Mouse (Mus musculus) heart, adult 2 months (tissue): Measurements from ENCODE around the gene Hoxa11. TPM values are rescaled to one million over a fixed set of nuclear protein-coding genes. Genes with fewer than 3 reads are reported as not detected.

Source experiments
- DNase-seq, 2 experiments: peaks; one replicate each; pipeline ENCODE4 v3.0.0; 2021
- H3K27ac ChIP-seq: fragments of 200-600 bp; 2 replicates; pipeline ENCODE4 v1.8.1; 2022
- H3K27me3 ChIP-seq: fragments of 200-500 bp; 2 replicates; pipeline ENCODE4 v1.6.1; 2012; ENCODE audit warnings: mild to moderate bottlenecking, low read length, inconsistent platforms, mixed read lengths; ENCODE audit not compliant: control insufficient read depth, insufficient read depth
- H3K36me3 ChIP-seq: fragments of 200-500 bp; 2 replicates; pipeline ENCODE4 v1.6.1; 2012; ENCODE audit warnings: low read length, inconsistent platforms; ENCODE audit not compliant: control insufficient read depth, insufficient read depth
- H3K4me1 ChIP-seq: fragments of 200-500 bp; 2 replicates; pipeline ENCODE4 v1.6.1; 2011; ENCODE audit warnings: low read length; ENCODE audit not compliant: control insufficient read depth, insufficient read depth
- H3K4me3 ChIP-seq: fragments of 200-600 bp; 2 replicates; pipeline ENCODE4 v1.8.1; 2022
- H3K79me2 ChIP-seq: fragments of 200-500 bp; replicated peaks from 2 replicates; pipeline ENCODE4 v1.6.1; 2012; ENCODE audit warnings: mild to moderate bottlenecking, inconsistent platforms, low read length, moderate library complexity, mixed read lengths; ENCODE audit not compliant: control insufficient read depth, insufficient read depth
- H3K9ac ChIP-seq: fragments of 200-500 bp; 2 replicates; pipeline ENCODE4 v1.6.1; 2012; ENCODE audit warnings: low read depth, mild to moderate bottlenecking, control low read depth, inconsistent platforms, low read length, mixed read lengths
- CTCF ChIP-seq: fragments of 200-600 bp; IDR thresholded peaks from 2 replicates; pipeline ENCODE4 v1.8.1; 2022; ENCODE audit warnings: antibody characterized with exemption, mild to moderate bottlenecking, moderate library complexity
- EP300 ChIP-seq: fragments of 200-500 bp; IDR thresholded peaks from 2 replicates; pipeline ENCODE4 v1.6.1; 2011; ENCODE audit warnings: low read depth, low read length, control low read depth; ENCODE audit not compliant: insufficient read depth
- POLR2A ChIP-seq: fragments of 200-500 bp; IDR thresholded peaks from 2 replicates; pipeline ENCODE4 v1.6.1; 2011; ENCODE audit warnings: mild to moderate bottlenecking, low read depth, low read length, control low read depth; ENCODE audit not compliant: insufficient read depth
- WGBS: fragments of 180-500 bp; shearing (Covaris S2); methylation state at CpG from one replicate; pipeline ENCODE4 v1.1.7; 2018; 5-methylcytosine and 5-hydroxymethylcytosine counted together
- intact Hi-C: fragments of 180-260 bp; cut with DNase I; formaldehyde crosslinking; loops from one replicate; pipeline ENCODE4 v1.15.1; 2025
- polyA plus RNA-seq: library from polyadenylated mRNA; depleted of rRNA; stranded (reverse); fragments of >200 nt; gene quantifications from 2 replicates; pipeline ENCODE4 v1.2.3, GENCODE M21; 2012
- total RNA-seq, 2 experiments: library from RNA; stranded (reverse); gene quantifications; 2 replicates each; pipeline ENCODE4 v1.2.3; 2021

Hoxa11 gene
- total and polyA plus RNA-seq, 3 experiments = not detected

GRCm38 (mm10) chr6:52205221-52205620, 40.4 kb downstream of the Hoxa11 start:
- H3K4me1 ChIP-seq = no peaks in the 10 kb centered on the region
- TF ChIP-seq POLR2A (no peak), EP300 (no peak), CTCF (no peak)
- no peaks in the 10 kb centered on the region for H3K36me3 ChIP-seq
- no peak overlapping the region for H3K27ac ChIP-seq
- 18% methylated on average over 14 of the region's 14 CpGs for WGBS
- H3K9ac ChIP-seq = no peak overlapping the region
- intact Hi-C loops = no loop called here
- H3K27me3 ChIP-seq = peaks cover 44% of the 10 kb centered on the region
- DNase-seq = no peak
- no peak overlapping the region for H3K4me3 ChIP-seq
- H3K79me2 ChIP-seq = no peaks in the 10 kb centered on the region

GRCm38 (mm10) chr6:52204050-52204752, 41.4 kb downstream of the Hoxa11 start, which contains the start of gene Hoxa5:
TSS of gene Hoxa5 (minus strand) at chr6:52204587.
- no peak for TF ChIP-seq EP300
- TF ChIP-seq POLR2A = peak; percentile 50; the same call in 1 of the 2 replicates
- TF ChIP-seq CTCF = peak; percentile 80
- Histone ChIP-seq H3K9ac (peak within 1 kb of the TSS; percentile 63), H3K79me2 (no peaks in the 10 kb centered on the region), H3K27ac (peak within 1 kb of the TSS; percentile 56), H3K27me3 (peaks cover 40% of the 10 kb centered on the region), H3K4me1 (no peaks in the 10 kb centered on the region), H3K36me3 (no peaks in the 10 kb centered on the region), H3K4me3 (peak within 1 kb of the TSS; percentile 53)
- WGBS = 6% methylated on average over 65 of the region's 65 CpGs
- intact Hi-C loops = no loop called here
- peak; percentile 63 to 73 for DNase-seq

- H3K27me3 ChIP-seq = peaks cover 35% of the 10 kb centered on the region
- WGBS = 7% methylated on average over 46 of the region's 46 CpGs
- H3K9ac ChIP-seq = peak overlapping the region; percentile 63
- H3K79me2 ChIP-seq = no peaks in the 10 kb centered on the region
- TF ChIP-seq EP300 (no peak), POLR2A (no peak), CTCF (no peak)
- no peaks in the 10 kb centered on the region for H3K4me1 ChIP-seq
- peak; percentile 19 to 46 for DNase-seq
- no peaks in the 10 kb centered on the region for H3K36me3 ChIP-seq
- peak overlapping the region; percentile 56 for H3K27ac ChIP-seq
- intact Hi-C loops = no loop called here
- peak overlapping the region; percentile 53 for H3K4me3 ChIP-seq
These were observed 42.1 kb downstream of the Hoxa11 start for GRCm38 (mm10) chr6:52203371-52204049.

GRCm38 (mm10) chr6:52203121-52203370, 42.6 kb downstream of the Hoxa11 start:
- peak overlapping the region; percentile 53 for H3K4me3 ChIP-seq
- no peaks in the 10 kb centered on the region for H3K79me2 ChIP-seq
- WGBS = 6% methylated on average over 10 of the region's 10 CpGs
- H3K4me1 ChIP-seq = no peaks in the 10 kb centered on the region
- peak overlapping the region; percentile 56; the same call in 1 of the 2 replicates for H3K27ac ChIP-seq
- TF ChIP-seq EP300 = no peak
- H3K36me3 ChIP-seq = no peaks in the 10 kb centered on the region
- no peak for DNase-seq
- intact Hi-C loops = no loop called here
- peaks cover 31% of the 10 kb centered on the region for H3K27me3 ChIP-seq
- peak overlapping the region; percentile 63 for H3K9ac ChIP-seq

- H3K4me1 ChIP-seq = no peaks in the 10 kb centered on the region
- H3K4me3 ChIP-seq = peak overlapping the region; percentile 53
- H3K27me3 ChIP-seq = peaks cover 32% of the 10 kb centered on the region
- no peak overlapping the region for H3K9ac ChIP-seq
- no peaks in the 10 kb centered on the region for H3K79me2 ChIP-seq
- H3K36me3 ChIP-seq = no peaks in the 10 kb centered on the region
- TF ChIP-seq POLR2A (no peak), EP300 (no peak), CTCF (no peak)
- intact Hi-C loops = no loop called here
- DNase-seq = no peak
- WGBS = 18% methylated on average over 22 of the region's 22 CpGs
- no peak overlapping the region; the same call in 1 of the 2 replicates for H3K27ac ChIP-seq
These were observed 43.1 kb downstream of the Hoxa11 start for GRCm38 (mm10) chr6:52202362-52203120.

- Histone ChIP-seq H3K9ac (no peak overlapping the region), H3K79me2 (no peaks in the 10 kb centered on the region), H3K27ac (no peak overlapping the region), H3K36me3 (no peaks in the 10 kb centered on the region), H3K27me3 (peaks cover 31% of the 10 kb centered on the region), H3K4me1 (no peaks in the 10 kb centered on the region), H3K4me3 (no peak overlapping the region)
- 55% methylated on average over 1 of the region's 1 CpGs for WGBS
- intact Hi-C loops = no loop called here
- TF ChIP-seq POLR2A = no peak
- DNase-seq = no peak
These were observed 44.3 kb downstream of the Hoxa11 start for GRCm38 (mm10) chr6:52201269-52201668.
